Mouse (Mus musculus): ENCODE data around the gene Cygb.

DNA sequence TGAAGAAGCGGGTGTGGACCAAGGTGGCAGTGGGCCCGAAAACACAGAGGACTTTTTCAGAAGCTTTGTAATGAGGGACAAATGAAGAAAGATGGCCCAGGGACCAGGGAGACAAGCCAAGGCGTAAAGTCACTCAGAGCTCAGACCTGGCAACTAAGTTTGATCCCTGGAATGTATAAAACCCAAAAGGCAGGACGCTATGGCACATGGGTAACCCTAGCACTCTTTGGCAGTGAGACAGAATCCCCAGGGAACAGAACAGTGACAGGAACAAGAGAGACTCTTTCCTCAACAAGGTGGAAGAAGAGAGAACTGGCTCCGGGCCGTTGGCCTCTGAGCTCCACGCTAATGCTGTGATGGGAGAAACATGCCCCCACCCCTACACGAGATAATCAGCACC is 3.3 kb downstream of the Cygb start:
- no peak for TF ChIP-seq CTCF (IDR thresholded peaks at IDR 0.05; ENCODE audit: low read depth)
- TF ChIP-seq EP300 (IDR thresholded peaks at IDR 0.05; ENCODE audit: low read depth) = no peak
